Mouse (Mus musculus): ENCODE results near the gene Trabd2b.

Gene Trabd2b

GRCm38 (mm10) chr4:114650551-114650950 lies 244.0 kb downstream of the Trabd2b start:
- no peak for DNase-seq (ENCODE audit: low spot score)

- no peak for DNase-seq (ENCODE audit: low spot score)
Measured at GRCm38 (mm10) chr4:114651007-114651406, 244.5 kb downstream of the Trabd2b start.

DNA sequence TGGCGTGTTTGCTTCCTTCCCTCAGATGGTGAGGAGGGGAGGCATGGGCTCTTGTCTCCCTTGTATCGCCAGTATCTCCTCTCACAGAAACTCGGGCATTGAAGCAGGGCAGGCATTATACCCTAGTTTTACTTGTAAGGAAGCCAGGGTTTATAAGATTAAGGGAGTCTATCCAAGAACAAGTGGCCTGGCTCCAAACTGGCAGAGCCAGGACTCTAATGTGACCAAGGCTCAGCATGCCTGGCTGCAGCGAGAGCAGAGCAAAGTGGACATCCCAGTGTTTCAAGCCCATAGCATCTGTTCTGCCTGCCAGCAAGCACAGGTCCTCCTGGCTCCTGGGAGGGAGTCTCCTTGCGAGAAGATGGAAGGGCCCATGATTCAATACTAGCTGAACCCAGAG lies 245.1 kb downstream of the Trabd2b start:
- DNase-seq (ENCODE audit: low spot score): no peak

DNA sequence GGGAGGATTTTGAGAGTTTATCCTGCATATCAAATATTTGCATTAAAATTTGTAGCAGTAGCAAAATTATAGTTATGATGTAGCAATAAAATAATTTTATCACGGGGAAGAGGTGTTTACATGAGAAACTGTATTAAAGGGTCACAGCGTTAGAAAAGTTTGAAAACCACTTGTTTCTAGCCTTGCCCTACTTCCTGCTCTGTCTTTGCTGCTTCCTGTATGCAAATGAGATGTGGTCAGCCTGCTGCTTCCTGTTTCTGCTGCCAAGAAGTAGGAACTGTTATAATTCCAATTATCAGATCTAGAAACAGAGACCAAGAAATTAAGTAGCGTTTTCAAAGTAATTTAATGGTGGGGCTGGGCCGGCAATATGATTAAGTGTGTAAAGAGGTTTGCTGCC lies 245.9 kb downstream of the Trabd2b start:
- DNase-seq (ENCODE audit: low spot score): peak; percentile 68

DNA sequence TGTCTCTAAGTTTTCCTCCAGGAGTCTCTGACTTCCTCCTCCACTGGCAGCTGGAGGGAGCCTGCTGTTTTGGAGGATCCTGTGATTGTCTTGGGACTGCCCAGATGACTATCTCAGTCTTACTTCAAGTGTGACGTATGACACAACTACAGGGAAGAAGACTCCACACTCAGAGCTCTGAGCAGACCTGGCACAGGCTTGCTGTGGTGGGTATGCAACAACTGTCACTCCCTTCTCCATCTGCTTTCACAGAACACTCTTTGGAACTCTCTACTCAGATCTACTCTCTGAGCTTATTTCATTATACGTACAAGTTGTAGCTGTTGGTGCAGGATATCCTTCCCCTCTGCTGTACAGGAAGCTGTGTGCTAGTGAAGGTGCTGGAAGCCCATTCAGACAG lies 251.4 kb downstream of the Trabd2b start:
- no peak for DNase-seq (ENCODE audit: low spot score)

DNA sequence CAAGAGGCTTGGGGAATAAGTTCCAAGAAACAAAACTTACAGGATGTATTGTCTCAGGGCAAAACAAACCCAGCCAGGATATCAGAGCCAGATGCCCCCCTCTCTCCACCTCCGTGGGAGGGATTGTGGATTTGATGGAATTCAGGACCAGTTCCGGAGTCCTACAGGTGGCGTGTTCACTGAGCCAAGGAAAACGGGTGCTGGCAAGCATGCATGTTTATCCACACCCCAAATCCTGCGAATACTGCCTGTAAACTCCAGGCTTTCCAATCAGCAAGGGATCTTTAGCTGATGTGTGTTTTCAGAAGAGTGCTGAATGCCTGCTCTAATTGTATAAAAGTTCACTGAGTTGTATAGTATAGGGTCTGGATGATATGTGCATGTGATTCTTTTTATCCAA lies 253.4 kb downstream of the Trabd2b start:
- no peak for DNase-seq (ENCODE audit: low spot score)

GRCm38 (mm10) chr4:114664063-114665036 lies 257.8 kb downstream of the Trabd2b start:
- DNase-seq (ENCODE audit: low spot score): no peak
